In genomic region chr11:69128426-69129122, GRCm38 (mm10) we compare ENCODE assay signal across 32 mouse cellular contexts. TPM values are rescaled to one million over a fixed set of nuclear protein-coding genes. Genes with fewer than 3 reads are reported as not detected.
"Had no signal": no experiment of that assay in that cellular context is flagged by ENCODE, and none has a peak within 500 bp of the region (broad histone marks: within the 10 kb centered on the region; RNA-seq: fewer than 3 reads in every experiment).

No protein-coding gene starts in this region.

- H3K9ac ChIP-seq: heart, embryonic 12.5 days; hindbrain, embryonic 12.5 days; hindbrain, embryonic 14.5 days; kidney, embryonic 15.5 days; limb, embryonic 12.5 days; liver, embryonic 13.5 days; liver, embryonic 15.5 days had no signal

- H3K27ac ChIP-seq: gastrocnemius, adult 2 months; heart, adult 2 months; heart, embryonic 10.5 days; hindbrain, embryonic 10.5 days; hindbrain, embryonic 12.5 days; hindbrain, embryonic 14.5 days; kidney, embryonic 15.5 days; kidney, postnatal 0 days; limb, embryonic 10.5 days; limb, embryonic 12.5 days; liver, embryonic 13.5 days; liver, embryonic 15.5 days had no signal

- H3K4me2 ChIP-seq: heart, embryonic 12.5 days; hindbrain, embryonic 12.5 days; hindbrain, embryonic 14.5 days; kidney, embryonic 15.5 days; limb, embryonic 12.5 days; liver, embryonic 11.5 days; liver, embryonic 13.5 days; liver, embryonic 15.5 days had no signal

- DNase-seq: gastrocnemius, adult 2 months; gastrocnemius, postnatal 10 days; gastrocnemius, postnatal 25 days; heart, adult 2 months; heart, postnatal 10 days; heart, postnatal 4 days; kidney, adult 11 months; kidney, adult 2 months; kidney, adult 9 months; kidney, postnatal 14 days; kidney, postnatal 36 days; layer of hippocampus, adult 9-11 months; layer of hippocampus, postnatal 36 days; liver; liver, embryonic 13.5 days had no signal

- H3K36me3 ChIP-seq: heart, embryonic 10.5 days; heart, embryonic 12.5 days; hindbrain, embryonic 10.5 days; hindbrain, embryonic 12.5 days; kidney, embryonic 15.5 days; limb, embryonic 10.5 days; limb, embryonic 12.5 days; liver, embryonic 13.5 days; liver, embryonic 15.5 days had no signal

- H3K9me3 ChIP-seq: heart, embryonic 10.5 days; heart, embryonic 12.5 days; hindbrain, embryonic 10.5 days; hindbrain, embryonic 12.5 days; kidney, embryonic 15.5 days; limb, embryonic 10.5 days; limb, embryonic 12.5 days; liver, embryonic 13.5 days; liver, embryonic 15.5 days had no signal

- H3K4me3 ChIP-seq: gastrocnemius, adult 2 months; heart, adult 2 months; heart, embryonic 10.5 days; heart, embryonic 12.5 days; hindbrain, embryonic 10.5 days; hindbrain, embryonic 12.5 days; kidney, embryonic 15.5 days; limb, embryonic 10.5 days; limb, embryonic 12.5 days; liver, embryonic 13.5 days; liver, embryonic 15.5 days had no signal

RNA-seq across cellular contexts. Expression of gene Aloxe3, which starts 2.9 kb away (rescaled TPM):
- total RNA-seq: gastrocnemius, adult 2 months; gastrocnemius, postnatal 25 days; granulocyte monocyte progenitor cell, adult 5-6 weeks; heart, postnatal 10 days; heart, postnatal 25 days had no signal
- polyA plus RNA-seq: liver, embryonic 11.5 days; liver, embryonic 13.5 days; liver, embryonic 15.5 days had no signal

RNA-seq across cellular contexts. Expression of gene 9130213A22Rik, which starts 6.2 kb away (rescaled TPM):
- total RNA-seq: granulocyte monocyte progenitor cell, adult 5-6 weeks had no signal
- polyA plus RNA-seq: liver, embryonic 13.5 days had no signal

RNA-seq across cellular contexts. Expression of gene Hes7, which starts 8.4 kb away (rescaled TPM):
- total RNA-seq: gastrocnemius, adult 2 months; gastrocnemius, postnatal 10 days; gastrocnemius, postnatal 25 days; granulocyte monocyte progenitor cell, adult 5-6 weeks had no signal
- polyA plus RNA-seq: inflammation-experienced regulatory T-cells, adult 6 months had no signal

RNA-seq across cellular contexts. Expression of gene Alox12b, which starts 28.2 kb away (rescaled TPM):
- total RNA-seq: gastrocnemius, adult 2 months; gastrocnemius, postnatal 10 days; gastrocnemius, postnatal 4 days; granulocyte monocyte progenitor cell, adult 5-6 weeks; heart, adult 2 months; heart, postnatal 10 days; heart, postnatal 25 days; heart, postnatal 4 days had no signal
- polyA plus RNA-seq: heart, embryonic 10.5 days; heart, embryonic 12.5 days; heart, embryonic 14.5 days; heart, embryonic 16.5 days; hindbrain, embryonic 10.5 days; inflammation-experienced regulatory T-cells, adult 6 months; liver, embryonic 11.5 days; liver, embryonic 13.5 days; liver, embryonic 15.5 days had no signal
